Mouse (Mus musculus) myocyte (in vitro differentiated cells): Measurements from ENCODE around the gene Hapln2.

ENCODE experiments used
- POLR2A ChIP-seq: IDR thresholded peaks from one replicate; pipeline ENCODE4 v1.6.1; 2011; ENCODE audit warnings: low read depth, mild to moderate bottlenecking, control low read depth, moderate library complexity; ENCODE audit not compliant: insufficient read length
- SRF ChIP-seq: IDR thresholded peaks from one replicate; pipeline ENCODE4 v1.6.1; 2011; ENCODE audit warnings: low read depth; ENCODE audit not compliant: control insufficient read depth, insufficient read length
- TCF12 ChIP-seq: IDR thresholded peaks from one replicate; pipeline ENCODE4 v1.6.1; 2011; ENCODE audit warnings: mild to moderate bottlenecking, control low read depth; ENCODE audit not compliant: poor library complexity, insufficient read depth, severe bottlenecking

DNA sequence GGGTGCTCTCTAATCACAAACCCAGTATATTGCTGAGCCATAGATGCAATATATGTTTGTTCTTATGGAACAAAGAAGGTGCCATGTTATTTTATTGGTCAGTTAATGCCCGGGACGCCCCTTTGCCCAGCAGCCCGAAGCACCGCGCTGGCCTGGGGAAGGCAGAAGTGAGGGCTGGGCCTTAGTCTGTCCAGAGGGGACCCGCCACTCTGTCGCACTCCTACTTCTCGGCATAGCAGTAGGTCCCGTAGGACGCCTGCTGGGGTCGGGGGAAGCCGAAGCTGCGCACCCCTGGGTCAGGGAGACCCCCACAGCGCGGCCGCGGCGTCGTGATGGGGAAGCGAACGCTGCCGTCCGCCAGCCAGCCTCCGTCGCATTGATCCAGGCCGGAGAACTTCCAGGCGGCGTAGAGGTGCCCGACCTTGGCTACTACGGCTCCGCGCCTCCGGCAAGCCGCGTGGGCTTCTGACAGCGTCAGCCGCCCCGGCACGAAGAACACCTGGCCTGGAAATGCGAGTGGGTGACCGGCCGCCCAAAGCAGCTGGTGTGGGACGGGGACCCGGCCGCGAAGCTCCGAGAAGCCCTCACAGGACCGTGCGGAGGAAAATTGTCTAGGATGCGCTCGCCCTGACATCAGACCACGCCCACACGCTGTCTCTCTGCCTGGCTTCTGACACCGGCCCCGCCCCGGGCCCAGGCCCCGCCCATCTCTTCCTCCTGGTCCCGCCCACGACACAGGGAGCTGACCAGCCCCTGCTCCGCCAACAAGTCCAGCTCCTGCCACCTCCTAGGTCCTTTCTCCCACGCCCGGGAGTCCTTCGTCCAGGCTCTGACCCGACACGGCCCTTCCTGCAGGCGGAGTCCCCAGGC lies 4.8 kb downstream of the Hapln2 start:
- no peak for TF ChIP-seq POLR2A
- TF ChIP-seq TCF12 = no peak
- TF ChIP-seq SRF = no peak
